Mouse (Mus musculus): Measurements from ENCODE around the gene Atat1.

- TF ChIP-seq ZNF384 (IDR thresholded peaks at IDR 0.05; ENCODE audit: low read depth, low read length) (peak; percentile 67; the same call in 1 of the 2 replicates), CTCF (conservative IDR thresholded peaks at IDR 0.05 in 1 of 2, IDR thresholded peaks at IDR 0.05 in 1 of 2; ENCODE audit: low read depth in 2 of 2, low read length in 2 of 2) (no peak), EP300 (IDR thresholded peaks at IDR 0.05; ENCODE audit: low read length) (no peak), NELFE (IDR thresholded peaks at IDR 0.05; ENCODE audit: low read depth, low read length) (no peak; the same call in 1 of the 2 replicates), UBTF (IDR thresholded peaks at IDR 0.05; ENCODE audit: low read depth, low read length) (no peak), POLR2A (IDR thresholded peaks at IDR 0.05; ENCODE audit: low read depth, low read length) (peak; percentile 53), USF2 (conservative IDR thresholded peaks at IDR 0.05; ENCODE audit: low read depth, low read length) (no peak; the same call in 1 of the 2 replicates), MAFK (IDR thresholded peaks at IDR 0.05; ENCODE audit: insufficient replicate concordance, low read length) (no peak; the same call in 1 of the 2 replicates)
Observed at GRCm38 (mm10) chr17:35918276-35919059, 8.6 kb upstream of the Atat1 start.

All from CH12.LX (cell line).